Mouse (Mus musculus) thymus, adult 2 months (tissue): Measurements from ENCODE around the gene Lhcgr.

ENCODE experiments used
- CTCF ChIP-seq: fragments of 200-500 bp; IDR thresholded peaks from 2 replicates; pipeline ENCODE4 v1.5.1; 2012; ENCODE audit warnings: mild to moderate bottlenecking, control low read depth, low read length, moderate library complexity, borderline replicate concordance; ENCODE audit not compliant: control insufficient read depth, poor library complexity, insufficient read depth; ENCODE audit errors: extremely low read depth
- POLR2A ChIP-seq: fragments of 200-500 bp; IDR thresholded peaks from 2 replicates; pipeline ENCODE4 v1.6.1; 2012; ENCODE audit warnings: mild to moderate bottlenecking, low read length, control low read depth, moderate library complexity; ENCODE audit not compliant: control insufficient read depth, poor library complexity, insufficient read depth; ENCODE audit errors: extremely low read depth

DNA sequence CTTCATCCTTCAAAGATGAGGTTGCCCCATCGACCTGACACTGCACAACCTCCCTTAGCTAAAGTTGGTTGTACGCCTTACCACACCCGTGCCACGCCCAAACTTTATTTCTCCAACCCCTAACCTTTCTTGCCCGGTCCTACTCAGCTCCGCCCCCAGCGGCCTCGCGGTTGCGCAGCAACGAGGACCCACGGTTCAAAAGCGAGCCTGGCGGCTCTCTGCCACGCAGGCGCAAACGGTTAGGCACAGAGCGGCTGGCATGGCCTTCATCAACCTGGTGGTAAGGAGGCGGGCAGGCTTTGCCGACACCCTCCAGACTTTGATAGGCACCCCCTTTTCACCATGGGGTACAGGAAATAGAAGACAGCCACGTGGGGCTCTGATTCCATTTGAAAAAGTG is 123.3 kb downstream of the Lhcgr start, which contains the start of gene Gtf2a1l:
- no peak for TF ChIP-seq POLR2A
- 0 out of 2 replicates have a peak, but pooled peaks have one; percentile 27 for TF ChIP-seq CTCF
